Mouse (Mus musculus) forebrain, embryonic 15.5 days (tissue): ENCODE measurements around the gene Gfod2. TPM values are rescaled to one million over a fixed set of nuclear protein-coding genes. Genes with fewer than 3 reads are reported as not detected.

ENCODE experiments used
- ATAC-seq: fragments of 200-750 bp; cut with Nextera tagmentation; replicated peaks from 2 replicates; pipeline ENCODE4 v1.8.0; 2017; ENCODE audit warnings: mild to moderate bottlenecking, moderate TSS enrichment, moderate library complexity
- H3K27ac ChIP-seq: fragments of 300-500 bp; sonication (generic); replicated peaks from 2 replicates; pipeline ENCODE4 v1.5.1; 2015; ENCODE audit warnings: mild to moderate bottlenecking, inconsistent platforms
- H3K27me3 ChIP-seq: fragments of 300-500 bp; sonication (generic); 2 replicates; pipeline ENCODE4 v1.6.1; 2015; ENCODE audit warnings: inconsistent platforms
- H3K36me3 ChIP-seq: fragments of 300-500 bp; sonication (generic); 2 replicates; pipeline ENCODE4 v1.6.1; 2015; ENCODE audit warnings: mild to moderate bottlenecking, inconsistent platforms
- H3K4me1 ChIP-seq: fragments of 300-500 bp; sonication (generic); 2 replicates; pipeline ENCODE4 v1.6.1; 2015; ENCODE audit warnings: inconsistent platforms
- H3K4me2 ChIP-seq: fragments of 300-500 bp; sonication (generic); replicated peaks from 2 replicates; pipeline ENCODE4 v1.6.1; 2015; ENCODE audit warnings: mild to moderate bottlenecking, inconsistent platforms
- H3K4me3 ChIP-seq: fragments of 300-500 bp; sonication (generic); 2 replicates; pipeline ENCODE4 v1.5.1; 2015; ENCODE audit warnings: mild to moderate bottlenecking, inconsistent platforms
- H3K9ac ChIP-seq: fragments of 300-500 bp; sonication (generic); replicated peaks from 2 replicates; pipeline ENCODE4 v1.6.1; 2015; ENCODE audit warnings: mild to moderate bottlenecking, inconsistent platforms
- H3K9me3 ChIP-seq: fragments of 300-500 bp; sonication (generic); 2 replicates; pipeline ENCODE4 v1.6.1; 2016; ENCODE audit warnings: inconsistent platforms
- WGBS: fragments of 180-500 bp; shearing (Covaris S2); methylation state at CpG from one replicate; pipeline ENCODE4 v1.1.7; 2015; ENCODE audit warnings: mixed read lengths; 5-methylcytosine and 5-hydroxymethylcytosine counted together
- polyA plus RNA-seq: library from polyadenylated mRNA; unstranded; fragments of >200 nt; fragmentation: Nextera tagmentation; extraction: Ambion mirVana; gene quantifications from 2 replicates; pipeline ENCODE4 v1.2.1, GENCODE M21; 2015

Gfod2 gene
- polyA plus RNA-seq, 1 experiment from 2014 or later: 84.5 TPM

DNA sequence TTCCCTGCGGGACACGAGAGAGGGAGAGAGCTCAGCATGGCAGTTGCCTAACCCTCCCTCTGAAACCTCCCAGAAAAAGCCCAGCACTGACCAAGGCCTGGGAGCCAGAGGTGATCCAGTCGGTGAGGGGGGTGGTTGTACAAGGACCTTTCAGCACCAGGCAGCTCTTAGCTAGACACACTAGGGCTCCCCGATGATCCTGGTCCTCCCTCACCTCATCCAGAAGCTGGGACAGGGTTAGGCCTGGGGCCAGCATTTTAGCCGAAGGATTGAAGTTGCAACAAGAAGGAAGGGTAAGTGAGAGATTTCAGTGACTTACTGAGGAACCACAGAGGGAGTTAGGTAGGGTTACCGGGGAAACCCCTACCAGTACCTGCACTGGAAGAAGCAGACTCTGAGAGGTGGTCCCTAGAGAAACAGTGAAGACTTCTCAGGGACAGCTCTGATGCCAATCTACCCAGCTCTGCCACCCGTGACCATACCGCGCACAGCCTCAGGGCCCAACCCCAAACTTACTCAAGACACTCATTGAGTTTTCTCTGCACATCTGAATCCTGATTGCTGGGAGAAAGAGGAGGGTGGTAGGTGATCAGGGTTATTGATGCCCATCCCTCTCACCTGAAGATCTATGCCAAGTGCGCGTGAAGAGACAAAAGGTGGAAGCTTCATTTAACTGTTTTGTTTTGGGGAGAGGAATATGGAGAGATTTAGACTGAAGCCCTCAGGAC lies 58.8 kb downstream of the Gfod2 start:
- H3K4me2 ChIP-seq: peak overlapping the region; percentile 96
- H3K4me1 ChIP-seq: peaks cover 31% of the 10 kb centered on the region
- peaks cover 38% of the 10 kb centered on the region for H3K36me3 ChIP-seq
- ATAC-seq: no peak
- H3K27me3 ChIP-seq: no peaks in the 10 kb centered on the region
- H3K27ac ChIP-seq: no peak overlapping the region
- H3K4me3 ChIP-seq: peak overlapping the region; percentile 58
- WGBS: 93% methylated on average over 11 of the region's 11 CpGs
- no peaks in the 10 kb centered on the region for H3K9me3 ChIP-seq
- H3K9ac ChIP-seq: peak overlapping the region; percentile 60; the same call in 1 of the 2 replicates

GRCm38 (mm10) chr8:105698734-105699133 lies 59.7 kb downstream of the Gfod2 start:
- no peak overlapping the region for H3K9ac ChIP-seq
- peaks cover 38% of the 10 kb centered on the region for H3K4me1 ChIP-seq
- H3K27me3 ChIP-seq: no peaks in the 10 kb centered on the region
- H3K36me3 ChIP-seq: peaks cover 36% of the 10 kb centered on the region
- no peaks in the 10 kb centered on the region for H3K9me3 ChIP-seq
- 89% methylated on average over 5 of the region's 5 CpGs for WGBS
- no peak for ATAC-seq
- H3K4me2 ChIP-seq: no peak overlapping the region
- no peak overlapping the region for H3K27ac ChIP-seq
- no peak overlapping the region for H3K4me3 ChIP-seq

GRCm38 (mm10) chr8:105697196-105697780 lies 61.2 kb downstream of the Gfod2 start:
- H3K4me1 ChIP-seq: peaks cover 35% of the 10 kb centered on the region
- H3K4me2 ChIP-seq: no peak overlapping the region
- H3K36me3 ChIP-seq: peaks cover 29% of the 10 kb centered on the region
- no peaks in the 10 kb centered on the region for H3K27me3 ChIP-seq
- ATAC-seq: no peak
- no peak overlapping the region for H3K4me3 ChIP-seq
- H3K27ac ChIP-seq: no peak overlapping the region
- WGBS: 92% methylated on average over 17 of the region's 17 CpGs
- no peak overlapping the region for H3K9ac ChIP-seq
- no peaks in the 10 kb centered on the region for H3K9me3 ChIP-seq

GRCm38 (mm10) chr8:105695080-105695780 lies 63.2 kb downstream of the Gfod2 start:
- peak overlapping the region; percentile 64 for H3K9ac ChIP-seq
- no peak for ATAC-seq
- H3K27me3 ChIP-seq: no peaks in the 10 kb centered on the region
- H3K4me3 ChIP-seq: peak overlapping the region; percentile 56
- WGBS: 83% methylated on average over 30 of the region's 30 CpGs
- H3K9me3 ChIP-seq: no peaks in the 10 kb centered on the region
- H3K27ac ChIP-seq: no peak overlapping the region
- peaks cover 25% of the 10 kb centered on the region for H3K4me1 ChIP-seq
- H3K36me3 ChIP-seq: peaks cover 29% of the 10 kb centered on the region
- H3K4me2 ChIP-seq: peak overlapping the region; percentile 61

- Histone ChIP-seq H3K4me1 (peaks cover 16% of the 10 kb centered on the region), H3K4me2 (peak overlapping the region; percentile 61), H3K27me3 (no peaks in the 10 kb centered on the region), H3K4me3 (peak overlapping the region; percentile 56), H3K9me3 (no peaks in the 10 kb centered on the region), H3K36me3 (peaks cover 29% of the 10 kb centered on the region), H3K9ac (peak overlapping the region; percentile 64), H3K27ac (peak overlapping the region; percentile 75)
- ATAC-seq: peak; percentile 42
- 8% methylated on average over 40 of the region's 40 CpGs for WGBS
Measured at GRCm38 (mm10) chr8:105694051-105694799, 64.2 kb downstream of the Gfod2 start.

GRCm38 (mm10) chr8:105693648-105694047 lies 64.8 kb downstream of the Gfod2 start:
- peak overlapping the region; percentile 56 for H3K4me3 ChIP-seq
- ATAC-seq: peak; percentile 71
- H3K9ac ChIP-seq: peak overlapping the region; percentile 64
- H3K4me1 ChIP-seq: peaks cover 16% of the 10 kb centered on the region
- 3% methylated on average over 24 of the region's 30 CpGs for WGBS
- H3K9me3 ChIP-seq: no peaks in the 10 kb centered on the region
- H3K27ac ChIP-seq: peak overlapping the region; percentile 75
- H3K4me2 ChIP-seq: peak overlapping the region; percentile 61
- no peaks in the 10 kb centered on the region for H3K27me3 ChIP-seq
- peaks cover 28% of the 10 kb centered on the region for H3K36me3 ChIP-seq

DNA sequence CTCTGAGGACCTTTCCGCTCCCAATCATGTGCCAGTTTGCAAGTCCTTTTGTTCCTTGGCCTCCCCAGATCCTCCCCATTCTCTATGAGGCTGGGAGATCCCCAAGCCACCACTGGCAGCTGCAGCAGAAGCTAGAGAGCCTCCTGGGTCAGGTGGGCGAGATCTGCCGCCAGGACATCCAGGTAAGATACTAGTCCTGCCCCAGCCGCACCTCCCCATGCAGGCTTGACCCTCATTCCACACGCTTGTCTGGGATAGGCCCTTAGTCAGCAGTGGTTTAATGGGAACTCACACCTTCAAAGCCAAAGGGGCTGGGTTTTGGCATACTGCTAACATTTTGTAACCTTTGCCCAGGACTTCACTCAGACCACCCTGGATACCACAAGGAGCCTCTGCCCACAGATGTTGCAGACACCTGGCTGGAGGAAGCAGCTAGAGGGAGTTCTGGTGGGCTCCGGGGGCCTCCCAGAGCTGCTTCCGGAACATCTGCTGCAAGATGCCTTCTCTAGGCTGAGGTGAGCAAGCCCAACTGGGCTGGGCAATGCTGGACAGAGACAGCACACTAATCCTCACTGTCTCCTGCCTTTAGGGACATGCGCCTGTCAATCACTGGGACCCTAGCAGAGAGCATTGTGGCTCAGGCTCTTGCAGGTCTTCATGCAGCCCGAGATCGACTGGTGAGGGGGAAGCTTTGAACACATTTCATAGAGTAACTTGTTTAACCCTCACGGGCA lies 65.8 kb downstream of the Gfod2 start:
- Histone ChIP-seq H3K36me3 (peaks cover 17% of the 10 kb centered on the region), H3K4me3 (no peak overlapping the region), H3K27ac (no peak overlapping the region), H3K4me2 (no peak overlapping the region), H3K9ac (no peak overlapping the region), H3K27me3 (no peaks in the 10 kb centered on the region), H3K4me1 (peaks cover 16% of the 10 kb centered on the region), H3K9me3 (no peaks in the 10 kb centered on the region)
- 94% methylated on average over 11 of the region's 11 CpGs for WGBS
- ATAC-seq: no peak

DNA sequence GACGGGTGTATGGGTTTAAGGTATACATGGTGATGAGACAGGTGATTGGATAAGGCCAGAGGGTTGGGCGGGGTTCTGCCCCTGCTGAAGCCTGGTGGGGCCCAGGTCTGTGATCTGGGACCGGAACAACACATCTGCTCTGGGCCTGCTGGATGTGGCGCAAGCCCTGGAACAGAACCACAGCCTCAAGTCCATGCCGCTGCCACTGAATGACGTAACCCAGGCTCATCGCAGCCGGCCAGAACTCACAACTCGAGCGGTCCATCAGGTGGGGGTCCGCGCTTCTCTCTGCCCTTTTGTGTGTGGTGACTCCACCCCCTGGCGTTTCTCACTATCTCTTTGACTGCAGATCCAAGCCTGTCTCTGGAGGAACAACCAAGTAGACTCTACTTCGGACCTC lies 67.5 kb downstream of the Gfod2 start:
- Histone ChIP-seq H3K4me2 (no peak overlapping the region), H3K27ac (no peak overlapping the region), H3K4me1 (peaks cover 16% of the 10 kb centered on the region), H3K4me3 (no peak overlapping the region), H3K27me3 (no peaks in the 10 kb centered on the region), H3K9ac (no peak overlapping the region), H3K36me3 (0 out of 2 replicates have a peak, but pooled peaks cover under 1% of the 10 kb centered on the region), H3K9me3 (no peaks in the 10 kb centered on the region)
- 83% methylated on average over 14 of the region's 14 CpGs for WGBS
- ATAC-seq: no peak

DNA sequence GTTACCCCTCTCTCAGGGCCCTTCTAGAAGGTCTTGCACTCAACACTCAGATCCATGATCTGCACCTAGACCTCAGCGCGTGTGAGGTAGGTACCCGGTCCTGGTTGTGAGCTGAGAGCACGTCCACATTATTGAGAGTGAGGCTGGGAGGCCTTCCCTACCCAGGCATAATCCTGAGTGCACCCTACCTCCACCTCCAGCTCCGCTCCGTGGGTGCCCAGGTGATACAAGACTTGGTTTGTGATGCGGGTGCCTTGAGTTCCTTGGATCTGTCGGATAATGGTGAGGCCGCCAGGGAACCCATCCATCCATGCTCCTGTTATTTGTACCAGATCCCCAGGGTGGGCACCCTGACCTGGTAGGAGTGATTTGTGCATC lies 68.5 kb downstream of the Gfod2 start:
- H3K4me3 ChIP-seq: no peak overlapping the region
- no peak for ATAC-seq
- H3K4me2 ChIP-seq: no peak overlapping the region
- peaks cover 10% of the 10 kb centered on the region for H3K4me1 ChIP-seq
- no peaks in the 10 kb centered on the region for H3K9me3 ChIP-seq
- H3K27ac ChIP-seq: no peak overlapping the region
- 87% methylated on average over 9 of the region's 9 CpGs for WGBS
- no peaks in the 10 kb centered on the region for H3K27me3 ChIP-seq
- no peak overlapping the region for H3K9ac ChIP-seq
- no peaks in the 10 kb centered on the region for H3K36me3 ChIP-seq

- H3K9ac ChIP-seq: no peak overlapping the region
- no peak overlapping the region for H3K27ac ChIP-seq
- no peak for ATAC-seq
- H3K4me1 ChIP-seq: peaks cover 4% of the 10 kb centered on the region
- no peaks in the 10 kb centered on the region for H3K9me3 ChIP-seq
- H3K4me3 ChIP-seq: no peak overlapping the region
- H3K36me3 ChIP-seq: peaks cover 2% of the 10 kb centered on the region; the same call in 1 of the 2 replicates
- 62% methylated on average over 35 of the region's 35 CpGs for WGBS
- H3K4me2 ChIP-seq: no peak overlapping the region
- H3K27me3 ChIP-seq: no peaks in the 10 kb centered on the region
Measured at GRCm38 (mm10) chr8:105689256-105689982, 69.0 kb downstream of the Gfod2 start.

- no peak for ATAC-seq
- Histone ChIP-seq H3K27me3 (no peaks in the 10 kb centered on the region), H3K27ac (no peak overlapping the region), H3K36me3 (peaks cover 14% of the 10 kb centered on the region), H3K4me1 (no peaks in the 10 kb centered on the region), H3K9ac (no peak overlapping the region), H3K4me3 (no peak overlapping the region), H3K9me3 (no peaks in the 10 kb centered on the region), H3K4me2 (no peak overlapping the region)
- WGBS: 80% methylated on average over 14 of the region's 14 CpGs
Measured at GRCm38 (mm10) chr8:105688242-105688752, 70.2 kb downstream of the Gfod2 start.
